Mouse (Mus musculus): ENCODE measurements at regions not wholly inside any gene's neighbourhood (a gene's known extent, or its start where the extent isn't known, plus 50 kb on each side); places are given as distances from the start of the nearest gene placed in this dataset.

DNA sequence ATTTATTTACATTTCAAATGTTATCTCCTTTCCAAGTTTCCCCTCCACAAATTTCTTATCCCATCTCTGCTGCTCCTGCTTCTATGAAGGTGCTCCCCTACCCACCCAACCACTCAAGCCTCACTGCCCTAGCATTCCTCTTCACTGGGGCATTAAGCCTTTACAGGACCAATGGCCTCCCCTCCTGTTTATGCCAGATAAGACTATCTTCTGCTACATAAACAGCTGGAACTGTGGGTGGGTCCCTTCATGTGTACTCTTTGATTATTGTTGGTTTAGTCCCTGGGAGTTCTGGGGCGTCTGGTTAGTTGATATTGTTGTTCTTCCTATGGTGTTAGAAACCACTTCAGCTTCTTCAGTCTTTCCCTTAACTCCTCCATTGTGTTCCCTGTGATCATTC, 1164.1 kb upstream of the Got2 start:
- no peak for DNase-seq (ENCODE audit: low read depth, low spot score)

DNA sequence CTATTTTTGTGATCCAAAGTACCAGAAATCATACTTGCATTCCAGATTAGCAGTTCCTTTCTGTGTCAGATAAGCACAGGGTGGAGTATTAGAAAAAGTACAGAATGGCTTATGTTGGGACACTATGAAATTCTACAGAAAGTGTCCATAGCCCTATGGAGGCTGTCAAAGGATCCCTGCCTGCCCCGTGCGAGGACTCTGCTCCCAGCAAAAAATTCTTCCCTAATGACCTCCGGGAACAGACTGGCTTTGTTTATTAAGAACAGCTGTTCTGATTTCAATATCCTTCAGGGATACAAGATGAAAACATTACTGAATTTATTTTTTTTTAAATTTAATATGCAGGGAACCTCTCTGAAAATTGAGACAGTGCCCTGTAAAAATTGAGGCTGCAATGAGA, 1151.4 kb upstream of the Got2 start:
- DNase-seq (ENCODE audit: low read depth, low spot score) = no peak

DNA sequence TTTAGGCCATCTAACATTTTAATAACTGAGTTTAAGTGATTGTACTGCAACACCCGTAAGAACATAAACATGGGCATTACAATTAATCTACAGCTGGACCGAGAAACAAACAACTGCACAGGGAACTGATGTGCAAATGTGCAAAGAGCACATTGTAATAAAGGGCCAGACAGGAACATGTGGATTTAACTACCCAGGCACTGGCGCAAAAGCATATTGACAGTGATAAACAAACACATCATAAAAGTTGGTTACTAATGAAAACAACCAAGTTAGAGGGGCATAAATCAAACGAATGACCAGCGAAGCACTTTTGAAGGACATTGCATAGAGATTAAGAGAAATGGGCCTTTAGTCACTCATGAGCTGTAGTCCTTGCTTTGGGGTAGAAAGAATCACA, 1150.5 kb upstream of the Got2 start:
- no peak for DNase-seq (ENCODE audit: low read depth, low spot score)

DNA sequence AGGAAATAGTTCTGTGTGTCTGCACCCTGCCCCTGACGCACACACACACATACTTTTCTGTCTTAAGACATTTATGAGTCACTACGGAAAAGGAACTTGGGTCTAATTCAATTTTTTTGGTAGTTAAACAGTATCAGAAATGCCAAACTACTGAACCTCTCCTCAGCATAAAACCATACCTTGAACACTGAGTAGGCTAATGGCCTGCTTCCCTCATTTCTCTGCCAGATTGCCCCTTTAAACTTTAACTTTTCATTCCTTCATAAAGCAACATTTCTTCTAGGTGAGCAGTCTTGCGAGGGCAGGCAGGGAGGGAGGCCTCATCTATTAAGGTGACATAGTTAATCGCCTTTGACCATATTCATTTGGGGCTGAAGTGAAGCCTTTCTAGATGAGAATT, 1143.8 kb upstream of the Got2 start:
- DNase-seq (ENCODE audit: low read depth, low spot score) = no peak

DNA sequence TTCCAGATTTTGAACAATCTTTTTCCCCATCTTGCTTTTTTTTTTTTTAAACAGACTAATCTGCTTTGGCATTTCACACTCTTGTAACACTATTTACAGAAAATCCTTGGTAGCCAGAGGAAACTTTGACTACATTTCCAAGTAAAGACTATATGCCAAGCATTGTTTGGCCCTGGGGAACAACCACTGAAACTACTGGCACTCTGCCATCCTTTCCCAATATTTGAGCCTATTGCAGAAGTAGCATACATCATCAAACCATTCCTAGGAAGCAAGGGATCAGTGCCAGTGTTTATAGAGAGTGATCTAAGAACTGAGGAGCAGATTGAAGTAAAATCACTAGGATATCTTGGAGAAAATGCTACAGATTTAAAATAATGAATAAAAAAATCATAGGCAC, 1127.2 kb upstream of the Got2 start:
- peak; percentile 11 for DNase-seq (ENCODE audit: low read depth, low spot score)

DNA sequence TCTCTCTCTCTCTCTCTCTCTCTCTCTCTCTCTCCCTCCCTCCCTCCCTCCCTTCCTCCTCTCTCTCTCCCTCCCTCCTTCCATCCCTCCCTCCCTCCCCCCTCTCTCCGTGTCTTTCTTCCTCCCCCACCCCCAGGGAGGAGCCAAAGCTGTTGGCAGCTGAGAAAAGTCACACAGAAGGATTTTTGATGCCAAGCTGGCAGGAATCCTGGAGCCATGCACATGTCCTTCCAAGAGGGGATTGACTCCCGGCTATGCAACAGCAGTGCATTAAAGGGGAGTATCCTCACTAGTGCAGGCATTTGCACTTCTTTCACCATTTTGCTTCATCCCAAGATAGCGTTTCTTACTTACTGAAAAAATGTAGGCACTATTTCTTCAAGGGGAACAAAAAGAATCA, 1115.8 kb upstream of the Got2 start:
- DNase-seq (ENCODE audit: low read depth, low spot score) = peak; percentile 5

DNA sequence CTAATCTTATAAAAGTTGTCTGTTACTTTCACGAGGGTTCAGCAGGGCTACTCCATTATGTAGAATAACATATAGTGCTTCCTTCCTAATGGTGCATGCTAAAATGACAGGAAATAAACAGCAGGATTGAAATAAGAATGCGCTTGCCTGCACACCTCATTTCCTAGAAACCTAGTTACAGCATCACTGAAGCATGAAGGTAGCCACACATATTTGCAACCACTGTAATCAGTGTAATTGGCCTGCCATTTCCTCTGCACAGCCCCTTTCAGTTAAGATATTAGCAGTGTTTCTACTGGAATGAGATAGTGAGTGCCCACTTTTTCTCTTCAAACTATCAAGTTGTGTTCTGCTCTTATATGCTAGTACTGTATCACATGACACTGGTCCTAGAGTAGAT, 1094.8 kb upstream of the Got2 start:
- DNase-seq (ENCODE audit: low read depth, low spot score) = no peak
